Mouse (Mus musculus): ENCODE results near the gene Dnal1.

The Dnal1 gene

DNA sequence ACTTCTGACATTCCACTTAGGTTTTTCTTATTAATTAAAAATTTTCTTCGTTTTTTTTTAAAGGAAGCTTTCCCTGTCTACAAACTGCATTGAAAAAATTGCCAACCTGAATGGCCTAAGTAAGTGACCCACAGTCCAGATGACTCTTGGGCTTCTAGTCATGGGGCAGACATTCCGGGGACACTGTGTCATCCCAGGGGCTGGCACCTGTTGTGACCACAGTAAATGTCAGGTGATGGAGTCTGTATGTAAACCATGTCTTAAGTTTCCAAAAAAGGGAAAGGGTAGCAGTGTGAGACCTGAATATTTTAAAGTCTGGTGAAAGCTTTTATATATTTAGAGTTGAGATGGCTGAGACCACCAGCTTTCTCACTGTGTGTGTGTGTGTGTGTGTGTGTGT is 12.7 kb downstream of the Dnal1 start:
- DNase-seq (ENCODE audit: low spot score in 2 of 2) = no peak

GRCm38 (mm10) chr12:84128576-84128975 is 14.4 kb downstream of the Dnal1 start:
- no peak for DNase-seq (ENCODE audit: low spot score in 2 of 2)

GRCm38 (mm10) chr12:84129931-84130330 is 15.8 kb downstream of the Dnal1 start:
- no peak for DNase-seq (ENCODE audit: low spot score in 2 of 2)

DNA sequence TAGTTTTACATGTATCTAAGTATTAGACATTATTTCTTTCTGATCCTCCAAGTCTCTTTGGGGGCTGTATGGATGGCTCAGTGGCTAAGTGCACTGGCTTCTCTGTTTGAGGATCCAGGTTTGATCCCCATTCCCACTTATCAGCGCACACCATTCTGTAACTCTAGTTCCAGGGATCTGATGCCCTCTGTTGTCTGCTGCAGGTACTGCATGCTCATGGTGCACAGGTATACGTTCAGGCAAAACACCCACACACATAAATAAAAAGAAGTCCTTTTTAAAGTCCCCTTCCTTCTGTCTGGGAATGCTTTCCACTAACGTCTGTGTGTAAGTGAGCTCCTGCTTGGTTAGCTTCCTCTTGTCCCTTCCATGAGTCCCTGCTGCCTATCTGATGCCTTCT is 18.1 kb downstream of the Dnal1 start:
- no peak for DNase-seq (ENCODE audit: low spot score in 2 of 2)

DNA sequence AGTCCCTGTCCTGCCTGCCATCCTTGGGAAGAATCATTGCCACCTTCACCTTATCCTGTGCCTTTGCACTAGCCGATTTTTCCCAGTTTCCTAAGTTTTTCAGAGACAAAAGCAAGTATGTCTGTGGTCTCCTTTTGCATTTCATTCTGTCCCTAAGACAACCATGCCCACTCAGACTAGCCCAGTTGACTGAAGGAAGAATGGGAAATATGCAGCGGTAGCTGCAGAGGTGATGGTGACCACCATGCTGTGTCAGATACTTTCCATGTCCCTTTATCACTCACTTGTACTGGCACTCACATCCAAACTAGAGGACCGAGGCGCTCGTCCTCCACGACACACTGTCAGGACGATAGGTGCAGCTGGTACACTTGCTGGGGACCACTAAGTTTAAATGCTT is 23.0 kb downstream of the Dnal1 start:
- DNase-seq (ENCODE audit: low spot score in 2 of 2) = no peak

DNA sequence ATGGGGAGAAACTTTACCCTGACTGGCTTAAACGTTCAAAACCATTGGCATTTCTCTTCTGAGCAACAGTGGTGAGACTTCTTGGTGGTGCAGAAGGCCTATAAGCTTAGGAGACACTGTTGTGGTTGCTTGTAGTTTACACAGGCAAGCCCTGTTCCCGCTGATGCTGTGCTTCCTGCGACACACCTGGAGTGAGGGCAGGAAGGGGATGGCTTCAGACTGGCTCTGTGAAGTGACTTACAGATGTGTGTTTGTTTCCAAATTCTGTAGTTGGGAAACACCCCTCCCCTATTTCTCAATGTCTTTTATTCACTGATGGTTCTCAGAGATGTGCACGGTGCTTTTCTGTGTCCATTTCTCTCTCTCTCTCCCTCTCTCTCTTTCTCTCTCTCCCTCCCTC is 26.0 kb downstream of the Dnal1 start:
- DNase-seq (ENCODE audit: low spot score in 2 of 2) = no peak

DNA sequence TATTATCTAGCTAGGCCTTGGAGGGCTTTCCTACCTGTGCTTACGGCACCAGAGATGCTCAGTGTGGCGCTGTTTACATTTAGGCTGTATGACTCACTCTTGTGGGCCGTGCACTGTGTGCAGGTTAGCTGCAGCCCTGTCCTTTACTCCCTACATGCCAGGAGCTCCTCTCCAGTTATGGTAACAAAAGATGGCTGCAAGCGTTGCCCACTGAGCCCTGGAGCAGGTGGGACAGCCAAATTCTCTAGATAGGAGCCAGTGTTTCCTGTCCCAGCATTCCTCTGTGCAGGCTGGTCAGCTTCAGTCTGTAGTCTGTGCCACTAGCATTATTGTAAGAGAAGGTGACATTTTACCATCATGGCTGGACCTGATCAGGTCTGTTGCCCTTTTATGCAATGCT is 27.1 kb downstream of the Dnal1 start:
- DNase-seq (ENCODE audit: low spot score in 2 of 2) = no peak

- no peak for DNase-seq (ENCODE audit: low spot score in 2 of 2)
Measured at GRCm38 (mm10) chr12:84142281-84143050, 28.3 kb downstream of the Dnal1 start.

- DNase-seq (ENCODE audit: low spot score in 2 of 2) = peak; percentile 75 to 77
Measured at GRCm38 (mm10) chr12:84147954-84148621, 33.9 kb downstream of the Dnal1 start, which contains the start of gene Pnma1. Pnma1 (minus strand) TSS chr12:84148489.

GRCm38 (mm10) chr12:84148622-84149012 is 34.5 kb downstream of the Dnal1 start:
- no peak for DNase-seq (ENCODE audit: low spot score in 2 of 2)

DNA sequence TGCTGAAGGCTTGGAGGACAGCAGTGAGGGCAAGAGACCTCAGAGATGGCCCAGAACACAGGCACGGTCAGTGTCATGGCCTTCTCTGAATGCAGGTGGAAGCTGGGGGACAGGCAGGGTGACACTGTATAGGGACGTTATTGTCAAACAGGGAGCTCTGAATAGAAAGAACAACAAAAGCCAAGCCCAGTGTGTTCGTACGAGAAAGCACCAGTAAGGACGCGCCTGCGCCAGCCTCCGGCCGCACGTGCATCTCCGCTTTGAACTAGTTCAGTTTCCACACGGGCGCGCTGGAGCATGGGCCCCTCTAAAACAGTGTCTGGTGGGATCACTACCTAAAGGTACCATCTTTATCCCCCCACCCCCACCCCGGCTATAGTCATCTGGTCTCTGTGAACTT is 35.8 kb downstream of the Dnal1 start:
- DNase-seq (ENCODE audit: low spot score in 2 of 2) = no peak

- DNase-seq (ENCODE audit: low spot score in 2 of 2) = no peak
Measured at GRCm38 (mm10) chr12:84150976-84151375, 36.8 kb downstream of the Dnal1 start.

DNA sequence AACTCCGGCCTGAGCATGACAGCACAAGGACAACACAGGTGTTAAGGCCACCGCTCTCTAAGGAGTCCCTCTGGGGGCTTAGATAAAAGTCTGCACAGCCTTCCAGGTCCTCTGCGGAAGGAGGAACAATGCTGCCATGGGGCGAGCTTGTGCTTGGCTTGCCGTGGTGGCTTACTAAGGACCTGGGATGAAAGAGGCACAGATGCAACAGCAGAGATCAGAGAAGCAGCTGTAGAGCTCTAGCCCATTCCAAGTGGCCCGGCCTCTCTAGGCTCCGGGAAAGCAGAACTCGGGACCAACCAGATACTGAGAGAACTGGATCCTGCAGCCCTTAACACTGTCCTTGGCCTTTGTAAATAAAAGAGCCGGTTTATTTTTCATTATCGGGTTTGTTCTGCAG is 37.7 kb downstream of the Dnal1 start:
- no peak for DNase-seq (ENCODE audit: low spot score in 2 of 2)

DNA sequence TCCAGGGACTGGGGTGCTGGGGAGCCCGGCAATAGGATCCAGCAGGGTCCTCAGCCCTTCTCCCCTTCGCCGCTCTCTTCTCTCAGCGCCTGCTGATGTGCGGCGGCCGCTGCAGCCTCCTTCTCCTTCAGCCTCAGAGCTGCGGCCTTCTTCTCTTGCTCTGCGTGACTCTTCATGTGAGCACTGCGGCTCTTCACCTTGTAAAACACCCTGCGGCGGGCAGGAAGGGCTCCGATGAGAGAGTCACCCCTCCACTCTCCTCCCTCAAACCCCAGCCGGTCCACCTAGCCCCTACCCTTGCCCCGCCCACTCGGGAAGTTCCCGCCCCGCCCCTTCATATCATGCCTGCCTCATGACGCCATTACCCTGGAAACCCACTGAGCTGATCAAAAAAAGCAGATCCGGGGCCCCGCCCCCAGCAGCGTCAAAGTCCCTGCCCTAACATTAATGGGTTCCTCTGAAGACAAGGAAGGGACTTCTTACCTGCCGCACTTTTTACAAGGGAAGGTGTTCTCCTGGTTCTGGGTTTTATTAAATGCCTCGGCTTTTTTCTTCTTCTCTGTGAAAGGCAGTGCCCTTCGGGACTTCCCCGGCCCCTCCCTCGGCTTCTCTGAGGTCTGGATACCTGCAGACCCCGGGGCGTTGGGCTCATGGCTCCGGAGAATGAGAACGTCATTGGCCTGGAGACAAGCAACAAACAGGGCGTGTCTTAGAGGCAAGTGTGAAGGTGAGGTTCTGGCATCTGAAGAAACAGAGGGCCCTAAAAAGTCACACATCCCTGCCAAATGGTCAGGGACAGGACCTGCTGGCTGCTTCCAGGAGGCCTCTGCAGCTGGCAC is 38.4 kb downstream of the Dnal1 start:
- no peak for DNase-seq (ENCODE audit: low spot score in 2 of 2)

DNA sequence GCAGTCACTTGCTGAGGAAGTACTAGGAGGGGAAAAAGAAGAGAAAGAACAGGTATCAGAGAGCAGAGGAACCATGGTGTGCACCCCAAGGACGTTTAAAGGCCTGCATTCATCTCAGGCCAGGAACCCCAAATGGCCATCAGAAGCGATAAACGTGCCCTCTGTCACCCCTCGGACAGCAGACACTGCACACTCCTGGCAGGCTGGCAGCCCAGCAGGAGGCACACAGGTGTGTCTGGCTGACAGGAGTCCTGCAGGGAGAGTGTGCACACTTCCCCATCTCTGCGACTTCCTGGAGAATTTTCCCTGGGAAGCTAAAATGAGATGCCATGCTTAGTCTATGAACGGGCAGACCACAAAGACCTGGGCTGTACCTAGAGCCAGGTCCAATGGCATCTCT is 39.2 kb downstream of the Dnal1 start:
- no peak for DNase-seq (ENCODE audit: low spot score in 2 of 2)

DNA sequence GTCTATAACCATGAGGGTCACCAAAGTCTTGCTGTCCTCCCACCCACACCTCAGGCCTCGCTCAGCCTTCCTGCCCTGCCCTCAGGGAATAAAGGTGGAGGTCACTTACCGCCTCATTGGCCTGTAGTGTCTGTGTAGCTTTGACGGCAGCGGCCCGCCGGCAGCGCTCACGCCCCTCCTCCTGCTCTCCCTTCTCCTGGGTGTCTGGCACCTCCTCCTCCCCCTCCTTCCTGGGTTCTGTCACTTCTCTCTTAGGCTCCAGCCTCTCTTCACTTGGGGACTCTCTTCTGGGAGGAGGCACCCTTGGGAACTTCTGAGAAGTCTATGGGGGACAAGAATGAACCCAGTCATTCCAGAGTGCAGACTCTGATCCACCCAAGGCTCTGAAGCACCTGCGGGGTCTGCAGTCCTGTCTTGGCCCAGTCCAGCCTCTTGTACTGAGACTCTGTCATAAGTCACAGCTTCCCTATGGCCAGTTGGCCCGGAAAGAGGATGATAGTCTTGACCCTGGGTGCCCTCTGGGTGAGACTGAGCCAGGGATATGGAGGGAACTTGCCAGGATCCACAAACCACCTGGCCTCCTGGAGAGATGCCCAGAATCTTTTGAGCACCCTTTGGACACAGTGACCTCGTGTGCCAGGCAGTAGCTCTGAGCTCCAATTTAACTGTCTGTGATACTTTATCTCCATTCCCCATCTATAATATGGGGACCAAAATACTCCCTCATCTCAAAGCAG is 40.8 kb downstream of the Dnal1 start:
- DNase-seq (ENCODE audit: low spot score in 2 of 2) = no peak

GRCm38 (mm10) chr12:84155523-84155871 is 41.3 kb downstream of the Dnal1 start:
- DNase-seq (ENCODE audit: low spot score in 2 of 2) = no peak

DNA sequence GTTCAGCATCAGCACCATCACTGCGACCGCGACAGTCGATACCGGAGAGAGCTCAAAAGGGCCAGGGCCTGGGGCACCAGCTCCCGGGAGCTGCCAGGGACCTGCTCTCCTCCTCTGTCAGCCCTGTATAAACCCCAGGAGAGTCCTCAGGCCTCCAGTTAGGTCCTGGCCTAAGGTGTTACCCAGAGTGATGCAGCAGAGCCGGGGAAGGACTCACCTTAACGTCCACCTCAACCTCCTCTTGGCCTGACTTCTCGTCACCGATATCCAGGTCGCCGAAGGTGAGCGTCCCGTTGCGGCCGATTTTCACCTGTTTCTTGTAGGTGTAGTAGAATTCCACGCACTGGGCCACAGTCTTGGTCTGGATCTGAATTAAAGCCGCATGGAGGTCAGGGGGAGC is 42.0 kb downstream of the Dnal1 start:
- DNase-seq (ENCODE audit: low spot score in 2 of 2) = no peak

DNA sequence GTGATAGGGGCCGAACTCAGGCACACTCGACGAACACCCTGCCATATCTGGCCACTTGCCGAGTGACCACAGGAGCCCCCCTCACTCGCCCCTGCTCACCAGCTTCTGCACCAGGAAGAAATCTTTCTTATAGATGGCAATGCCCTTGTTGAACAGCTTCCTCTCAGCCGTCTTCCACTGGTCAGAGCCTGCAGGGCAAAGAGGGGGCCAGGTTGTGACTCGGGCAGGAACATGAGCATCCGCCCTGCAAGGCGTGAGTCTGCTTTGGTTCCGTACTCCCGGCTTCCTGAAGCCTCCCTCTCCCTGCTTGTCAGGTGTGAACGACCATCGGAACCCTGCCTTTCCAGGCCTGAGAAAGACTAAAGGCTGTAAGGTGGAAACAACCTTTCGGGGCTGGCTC is 44.0 kb downstream of the Dnal1 start:
- no peak for DNase-seq (ENCODE audit: low spot score in 2 of 2)

GRCm38 (mm10) chr12:84160491-84160890 is 46.3 kb downstream of the Dnal1 start:
- no peak for DNase-seq (ENCODE audit: low spot score in 2 of 2)

GRCm38 (mm10) chr12:84161116-84161515 is 47.0 kb downstream of the Dnal1 start:
- no peak for DNase-seq (ENCODE audit: low spot score in 2 of 2)
